Mouse (Mus musculus): ENCODE data around the gene Lrrc4. TPM values are rescaled to one million over a fixed set of nuclear protein-coding genes. Genes with fewer than 3 reads are reported as not detected.

The Lrrc4 gene
- polyA plus RNA-seq, 1 experiment from 2014 or later = 6.9 TPM

- Histone ChIP-seq H3K9me3 (no peaks in the 10 kb centered on the region), H3K4me1 (no peaks in the 10 kb centered on the region; the same call in 1 of the 2 replicates), H3K9ac (no peak overlapping the region), H3K27ac (no peak overlapping the region), H3K27me3 (replicated peaks) (no peaks in the 10 kb centered on the region), H3K4me3 (no peak overlapping the region), H3K36me3 (no peaks in the 10 kb centered on the region; the same call in 1 of the 2 replicates), H3K4me2 (replicated peaks) (no peak overlapping the region)
- WGBS = 84% methylated on average over 8 of the region's 8 CpGs
- ATAC-seq (ENCODE audit: low FRiP score, low read depth) = no peak
These were observed 125.2 kb downstream of the Lrrc4 start for GRCm38 (mm10) chr6:28706108-28706975.

GRCm38 (mm10) chr6:28705384-28706107 is 126.0 kb downstream of the Lrrc4 start:
- Histone ChIP-seq H3K4me3 (no peak overlapping the region), H3K27me3 (replicated peaks) (no peaks in the 10 kb centered on the region), H3K27ac (no peak overlapping the region), H3K4me1 (no peaks in the 10 kb centered on the region; the same call in 1 of the 2 replicates), H3K4me2 (replicated peaks) (no peak overlapping the region), H3K9me3 (no peaks in the 10 kb centered on the region), H3K36me3 (no peaks in the 10 kb centered on the region; the same call in 1 of the 2 replicates), H3K9ac (no peak overlapping the region)
- no peak for ATAC-seq (ENCODE audit: low FRiP score, low read depth)
- WGBS = 85% methylated on average over 6 of the region's 6 CpGs

- Histone ChIP-seq H3K9me3 (no peaks in the 10 kb centered on the region), H3K36me3 (no peaks in the 10 kb centered on the region; the same call in 1 of the 2 replicates), H3K4me2 (replicated peaks) (no peak overlapping the region), H3K27ac (no peak overlapping the region), H3K27me3 (replicated peaks) (no peaks in the 10 kb centered on the region), H3K9ac (no peak overlapping the region), H3K4me3 (no peak overlapping the region), H3K4me1 (no peaks in the 10 kb centered on the region)
- ATAC-seq (ENCODE audit: low FRiP score, low read depth) = no peak
- 65% methylated on average over 6 of the region's 6 CpGs for WGBS
These were observed 126.9 kb downstream of the Lrrc4 start for GRCm38 (mm10) chr6:28704612-28705011.

- Histone ChIP-seq H3K27me3 (replicated peaks) (no peaks in the 10 kb centered on the region), H3K4me1 (no peaks in the 10 kb centered on the region), H3K9ac (no peak overlapping the region), H3K36me3 (no peaks in the 10 kb centered on the region), H3K27ac (no peak overlapping the region), H3K4me2 (replicated peaks) (no peak overlapping the region), H3K9me3 (no peaks in the 10 kb centered on the region), H3K4me3 (no peak overlapping the region)
- 91% methylated on average over 3 of the region's 3 CpGs for WGBS
- ATAC-seq (ENCODE audit: low FRiP score, low read depth) = no peak
These were observed 134.3 kb downstream of the Lrrc4 start for GRCm38 (mm10) chr6:28697214-28697613.

GRCm38 (mm10) chr6:28692659-28693058 is 138.9 kb downstream of the Lrrc4 start:
- Histone ChIP-seq H3K27me3 (replicated peaks) (no peaks in the 10 kb centered on the region), H3K4me1 (no peaks in the 10 kb centered on the region), H3K9ac (no peak overlapping the region), H3K36me3 (no peaks in the 10 kb centered on the region), H3K27ac (no peak overlapping the region), H3K9me3 (no peaks in the 10 kb centered on the region), H3K4me3 (no peak overlapping the region), H3K4me2 (replicated peaks) (no peak overlapping the region)
- ATAC-seq (ENCODE audit: low FRiP score, low read depth) = no peak

GRCm38 (mm10) chr6:28687776-28688175 is 143.8 kb downstream of the Lrrc4 start:
- Histone ChIP-seq H3K9ac (no peak overlapping the region), H3K4me1 (no peaks in the 10 kb centered on the region), H3K27ac (no peak overlapping the region), H3K27me3 (replicated peaks) (no peaks in the 10 kb centered on the region), H3K4me3 (no peak overlapping the region), H3K9me3 (no peaks in the 10 kb centered on the region), H3K4me2 (replicated peaks) (no peak overlapping the region), H3K36me3 (no peaks in the 10 kb centered on the region)
- no peak for ATAC-seq (ENCODE audit: low FRiP score, low read depth)
- 95% methylated on average over 5 of the region's 5 CpGs for WGBS

- WGBS = 82% methylated on average over 5 of the region's 5 CpGs
- H3K4me1 ChIP-seq = peaks cover 5% of the 10 kb centered on the region; the same call in 1 of the 2 replicates
These were observed 145.8 kb downstream of the Lrrc4 start for GRCm38 (mm10) chr6:28685745-28686144.

GRCm38 (mm10) chr6:28685052-28685451 is 146.5 kb downstream of the Lrrc4 start:
- no peak overlapping the region for H3K4me2 ChIP-seq (replicated peaks)
- no peak overlapping the region for H3K4me3 ChIP-seq
- H3K27me3 ChIP-seq (replicated peaks) = no peaks in the 10 kb centered on the region
- 43% methylated on average over 3 of the region's 3 CpGs for WGBS
- no peaks in the 10 kb centered on the region for H3K9me3 ChIP-seq
- H3K4me1 ChIP-seq = peaks cover 7% of the 10 kb centered on the region; the same call in 1 of the 2 replicates
- H3K9ac ChIP-seq = no peak overlapping the region
- no peak overlapping the region for H3K27ac ChIP-seq
- no peak for ATAC-seq (ENCODE audit: low FRiP score, low read depth)
- H3K36me3 ChIP-seq = no peaks in the 10 kb centered on the region

More at GRCm38 (mm10) chr6:28685745-28686144, 145.8 kb downstream of the Lrrc4 start:
- Histone ChIP-seq H3K27me3 (replicated peaks) (no peaks in the 10 kb centered on the region), H3K9ac (no peak overlapping the region), H3K4me3 (no peak overlapping the region), H3K36me3 (no peaks in the 10 kb centered on the region), H3K9me3 (no peaks in the 10 kb centered on the region), H3K27ac (no peak overlapping the region), H3K4me2 (replicated peaks) (no peak overlapping the region)
- no peak for ATAC-seq (ENCODE audit: low FRiP score, low read depth)

- Histone ChIP-seq H3K9ac (no peak overlapping the region), H3K27ac (no peak overlapping the region), H3K4me1 (peaks cover 7% of the 10 kb centered on the region; the same call in 1 of the 2 replicates), H3K36me3 (no peaks in the 10 kb centered on the region), H3K4me2 (replicated peaks) (no peak overlapping the region), H3K27me3 (replicated peaks) (no peaks in the 10 kb centered on the region), H3K4me3 (no peak overlapping the region), H3K9me3 (no peaks in the 10 kb centered on the region)
- ATAC-seq (ENCODE audit: low FRiP score, low read depth) = no peak
- 86% methylated on average over 8 of the region's 8 CpGs for WGBS
These were observed 149.8 kb downstream of the Lrrc4 start for GRCm38 (mm10) chr6:28681521-28682457.

- Histone ChIP-seq H3K27me3 (replicated peaks) (no peaks in the 10 kb centered on the region), H3K36me3 (no peaks in the 10 kb centered on the region), H3K27ac (no peak overlapping the region), H3K4me3 (no peak overlapping the region), H3K4me2 (replicated peaks) (no peak overlapping the region), H3K4me1 (peaks cover 7% of the 10 kb centered on the region; the same call in 1 of the 2 replicates), H3K9me3 (no peaks in the 10 kb centered on the region), H3K9ac (no peak overlapping the region)
- no peak for ATAC-seq (ENCODE audit: low FRiP score, low read depth)
- WGBS = 85% methylated on average over 4 of the region's 4 CpGs
These were observed 151.0 kb downstream of the Lrrc4 start for GRCm38 (mm10) chr6:28680537-28680936.

- Histone ChIP-seq H3K9ac (no peak overlapping the region), H3K4me3 (no peak overlapping the region), H3K36me3 (no peaks in the 10 kb centered on the region), H3K27me3 (replicated peaks) (no peaks in the 10 kb centered on the region), H3K9me3 (no peaks in the 10 kb centered on the region), H3K27ac (no peak overlapping the region), H3K4me2 (replicated peaks) (no peak overlapping the region), H3K4me1 (peaks cover 7% of the 10 kb centered on the region; the same call in 1 of the 2 replicates)
- WGBS = 92% methylated on average over 1 of the region's 1 CpGs
- no peak for ATAC-seq (ENCODE audit: low FRiP score, low read depth)
These were observed 152.7 kb downstream of the Lrrc4 start for GRCm38 (mm10) chr6:28678896-28679295.
